Mouse (Mus musculus) leukemia stem cell, adult 10-12 weeks (primary cell): ENCODE data around the gene Cd5l. TPM values are rescaled to one million over a fixed set of nuclear protein-coding genes. Genes with fewer than 3 reads are reported as not detected.

Experiments used
- polyA plus RNA-seq: library from polyadenylated mRNA; stranded (reverse); fragments of >175 nt; gene quantifications from 2 replicates; pipeline ENCODE4 v1.2.3, GENCODE M21; 2012; ENCODE audit warnings: low replicate concordance

Cd5l gene
- polyA plus RNA-seq = 12.2 and 13.4 TPM in 2 replicates

GRCm38 (mm10) chr3:87357581-87357980, at the start of gene Cd5l:
Gene Cd5l (plus strand): TSS chr3:87357881.

GRCm38 (mm10) chr3:87376195-87377165, 18.8 kb downstream of the Cd5l start, which contains the start of gene Fcrl1:
Gene Fcrl1 (plus strand): TSS chr3:87376387.

Other genes with a start within 250 kb of the Cd5l start
- 0.06 and 0.47 TPM in 2 replicates for gene Kirrel, start 183.1 kb upstream of the Cd5l start, polyA plus RNA-seq
- not detected in 2 replicates for gene Fcrls, start 94.1 kb upstream of the Cd5l start, polyA plus RNA-seq
- 2.4 and 13.5 TPM in 2 replicates for gene Fcrl1, start 18.5 kb downstream of the Cd5l start, polyA plus RNA-seq
- 0.09 TPM in 1 of 2 replicates, not detected in the other for gene Fcrl5, start 77.9 kb downstream of the Cd5l start, polyA plus RNA-seq
- gene Etv3, start 167.5 kb downstream of the Cd5l start, polyA plus RNA-seq = 7.1 and 16.5 TPM in 2 replicates